Comparison of ENCODE assay signal across 19 mouse cellular contexts in genomic region chr3:140792943-140793342, GRCm38 (mm10).
"Had no signal": no experiment of that assay in that cellular context is flagged by ENCODE, and none has a peak within 500 bp of the region (broad histone marks: within the 10 kb centered on the region; RNA-seq: fewer than 3 reads in every experiment).

No protein-coding gene starts in this region.

- H3K27me3 ChIP-seq: limb, embryonic 12.5 days; limb, embryonic 15.5 days; midbrain, embryonic 12.5 days; midbrain, embryonic 15.5 days; neural tube, embryonic 12.5 days; neural tube, embryonic 15.5 days had no signal

- DNase-seq: kidney, adult 18-20 months; kidney, adult 9 months; kidney, postnatal 14 days; kidney, postnatal 4 days; liver, postnatal 0 days; lung, embryonic 14.5 days; thymus, adult 2 months; thymus, postnatal 14 days; thymus, postnatal 4 days had no signal

- H3K27ac ChIP-seq: limb, embryonic 12.5 days; limb, embryonic 15.5 days; liver, embryonic 14.5 days; macrophage; midbrain, embryonic 12.5 days; midbrain, embryonic 15.5 days; neural tube, embryonic 12.5 days; neural tube, embryonic 15.5 days had no signal

- H3K4me2 ChIP-seq: limb, embryonic 12.5 days; limb, embryonic 15.5 days; liver, embryonic 11.5 days; lung, embryonic 14.5 days; midbrain, embryonic 12.5 days; midbrain, embryonic 15.5 days; neural tube, embryonic 12.5 days; neural tube, embryonic 15.5 days had no signal

- H3K4me1 ChIP-seq: limb, embryonic 12.5 days; limb, embryonic 15.5 days; midbrain, embryonic 12.5 days; midbrain, embryonic 15.5 days; neural tube, embryonic 12.5 days; neural tube, embryonic 15.5 days had no signal

- H3K9ac ChIP-seq: limb, embryonic 12.5 days; limb, embryonic 15.5 days; liver, embryonic 14.5 days; liver, postnatal 0 days; lung, embryonic 14.5 days; midbrain, embryonic 12.5 days; midbrain, embryonic 15.5 days; neural tube, embryonic 12.5 days; neural tube, embryonic 15.5 days had no signal

- ATAC-seq: liver, postnatal 0 days; lung, postnatal 0 days; midbrain, embryonic 15.5 days had no signal

- H3K9me3 ChIP-seq: limb, embryonic 12.5 days; limb, embryonic 15.5 days; midbrain, embryonic 12.5 days; midbrain, embryonic 15.5 days; neural tube, embryonic 12.5 days; neural tube, embryonic 15.5 days had no signal

- H3K36me3 ChIP-seq: limb, embryonic 12.5 days; limb, embryonic 15.5 days; midbrain, embryonic 12.5 days; midbrain, embryonic 15.5 days; neural tube, embryonic 12.5 days; neural tube, embryonic 15.5 days had no signal

- H3K4me3 ChIP-seq: limb, embryonic 12.5 days; limb, embryonic 15.5 days; midbrain, embryonic 12.5 days; midbrain, embryonic 15.5 days; neural tube, embryonic 12.5 days; neural tube, embryonic 15.5 days had no signal
